Mouse (Mus musculus): ENCODE measurements at regions not wholly inside any gene's neighbourhood (a gene's known extent, or its start where the extent isn't known, plus 50 kb on each side); places are given as distances from the start of the nearest gene placed in this dataset.
"Not testable (repeated sequence)": the region's sequence is repeated elsewhere in the genome, so short reads cannot be mapped to it uniquely, and the experiment has no call there.

DNA sequence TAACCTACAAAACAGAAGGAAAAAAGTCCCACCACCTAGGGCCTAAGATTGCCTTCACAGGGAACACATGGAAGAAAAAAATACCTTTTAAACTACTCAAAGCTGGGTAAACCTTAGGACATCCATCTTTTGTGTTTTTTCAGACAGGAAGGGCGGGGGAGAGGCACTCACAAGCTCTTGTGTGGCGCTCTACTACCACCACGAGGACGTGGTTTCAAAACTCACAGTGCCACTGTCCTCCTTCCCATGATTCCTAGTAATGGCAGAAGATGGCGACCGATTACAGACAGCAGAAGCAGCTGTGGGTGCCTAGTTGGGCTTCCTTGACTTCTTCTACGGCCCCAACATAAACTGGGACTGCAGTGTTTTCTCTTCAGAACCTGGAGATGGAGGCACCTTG, 179.3 kb upstream of the Olfr1324 start:
- no peaks in the 10 kb centered on the region for H3K9me3 ChIP-seq (replicated peaks; ENCODE audit: control insufficient read depth, low read length)
- no peaks in the 10 kb centered on the region for H3K27me3 ChIP-seq (ENCODE audit: control insufficient read depth, insufficient read depth, low read length)
- no peaks in the 10 kb centered on the region for H3K4me1 ChIP-seq (ENCODE audit: control insufficient read depth, insufficient read depth, low read length)
- no peak overlapping the region for H3K9ac ChIP-seq (ENCODE audit: low read length)
- 66% methylated on average over 7 of the region's 7 CpGs for WGBS
- no peak for ATAC-seq (ENCODE audit: insufficient read depth, low FRiP score)
- H3K27ac ChIP-seq (ENCODE audit: low read length) = no peak overlapping the region
- no peaks in the 10 kb centered on the region for H3K36me3 ChIP-seq (ENCODE audit: control insufficient read depth, insufficient read depth, low read length)
- H3K4me3 ChIP-seq (replicated peaks; ENCODE audit: low read length) = no peak overlapping the region
- no peak overlapping the region for H3K4me2 ChIP-seq (ENCODE audit: low read depth, low read length)

DNA sequence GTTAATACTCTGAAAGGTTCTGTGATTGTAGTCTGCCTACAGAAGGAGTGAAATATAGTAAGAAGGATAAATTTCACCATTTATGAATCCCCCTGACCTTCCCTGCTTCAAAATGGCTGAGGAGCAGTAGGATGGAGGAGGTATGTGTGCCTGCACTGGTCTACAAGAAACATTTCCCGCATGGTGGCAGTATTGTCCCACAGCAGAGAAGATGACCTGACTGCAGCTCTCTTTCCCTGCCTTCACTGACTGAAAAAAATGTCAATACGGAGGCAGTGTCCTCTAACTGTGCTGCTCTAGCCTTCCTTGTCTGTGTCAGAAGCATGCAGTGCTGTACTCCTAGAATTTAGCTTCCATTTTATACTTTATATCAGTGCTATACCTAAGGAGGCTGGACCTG, 177.2 kb upstream of the Olfr1324 start:
- Histone ChIP-seq H3K4me2 (ENCODE audit: low read depth, low read length) (peak overlapping the region; percentile 31; the same call in 1 of the 2 replicates), H3K4me3 (replicated peaks; ENCODE audit: low read length) (peak overlapping the region; percentile 21; the same call in 1 of the 2 replicates)
- H3K9ac ChIP-seq (ENCODE audit: low read length); H3K27me3 ChIP-seq (ENCODE audit: control insufficient read depth, insufficient read depth, low read length); H3K36me3 ChIP-seq (ENCODE audit: control insufficient read depth, insufficient read depth, low read length); H3K4me1 ChIP-seq (ENCODE audit: control insufficient read depth, insufficient read depth, low read length); H3K9me3 ChIP-seq (replicated peaks; ENCODE audit: control insufficient read depth, low read length); H3K27ac ChIP-seq (ENCODE audit: low read length): not testable (repeated sequence)
- ATAC-seq (ENCODE audit: insufficient read depth, low FRiP score) = peak; percentile 64; the same call in 1 of the 2 replicates
- 67% methylated on average over 2 of the region's 2 CpGs for WGBS

DNA sequence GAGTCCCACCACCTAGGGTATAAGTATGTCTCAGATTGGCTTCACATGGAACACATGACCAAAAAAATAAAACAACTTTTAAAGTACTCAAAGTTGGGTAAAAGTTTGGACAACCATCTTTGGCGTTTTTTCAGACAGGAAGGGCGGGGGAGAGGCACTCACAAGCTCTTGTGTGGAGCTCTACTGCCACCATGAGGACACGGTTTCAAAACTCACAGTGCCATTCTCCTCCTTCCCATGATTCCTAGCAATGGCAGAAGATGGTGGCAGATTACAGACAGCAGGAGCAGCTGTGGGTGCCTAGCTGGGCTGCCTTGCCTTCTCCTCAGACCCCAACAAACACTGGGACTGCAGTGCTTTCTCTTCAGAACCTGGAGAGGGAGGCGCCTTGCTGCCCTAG, 176.7 kb upstream of the Olfr1324 start:
- not testable (repeated sequence) for H3K9ac ChIP-seq (ENCODE audit: low read length); H3K4me1 ChIP-seq (ENCODE audit: control insufficient read depth, insufficient read depth, low read length); H3K9me3 ChIP-seq (replicated peaks; ENCODE audit: control insufficient read depth, low read length); H3K36me3 ChIP-seq (ENCODE audit: control insufficient read depth, insufficient read depth, low read length); ATAC-seq (ENCODE audit: insufficient read depth, low FRiP score); H3K27me3 ChIP-seq (ENCODE audit: control insufficient read depth, insufficient read depth, low read length); H3K27ac ChIP-seq (ENCODE audit: low read length)
- H3K4me2 ChIP-seq (ENCODE audit: low read depth, low read length) = peak overlapping the region; percentile 31; the same call in 1 of the 2 replicates
- H3K4me3 ChIP-seq (replicated peaks; ENCODE audit: low read length) = peak overlapping the region; percentile 21; the same call in 1 of the 2 replicates
- 81% methylated on average over 4 of the region's 4 CpGs for WGBS

DNA sequence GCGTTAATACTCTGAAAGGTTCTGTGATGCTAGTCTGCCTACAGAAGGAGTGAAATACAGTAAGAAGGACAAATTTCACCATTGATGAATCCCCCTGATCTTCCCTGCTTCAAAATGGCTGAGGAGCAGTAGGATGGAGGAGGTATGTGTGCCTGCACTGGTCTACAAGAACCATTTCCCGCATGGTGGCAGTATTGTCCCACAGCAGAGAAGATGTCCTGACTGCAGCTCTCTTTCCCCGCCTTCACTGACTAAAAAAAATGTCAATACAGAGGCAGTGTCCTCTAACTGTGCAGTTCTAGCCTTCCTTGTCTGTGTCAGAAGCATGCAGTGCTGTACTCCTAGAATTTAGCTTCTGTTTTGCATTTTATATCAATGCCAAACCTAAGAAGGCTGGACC, 174.6 kb upstream of the Olfr1324 start:
- Histone ChIP-seq H3K4me2 (ENCODE audit: low read depth, low read length) (peak overlapping the region; percentile 16; the same call in 1 of the 2 replicates), H3K9ac (ENCODE audit: low read length) (0 out of 2 replicates have a peak overlapping the region, but pooled peaks have one; percentile 1), H3K4me3 (replicated peaks; ENCODE audit: low read length) (peak overlapping the region; percentile 31)
- H3K4me1 ChIP-seq (ENCODE audit: control insufficient read depth, insufficient read depth, low read length); H3K27ac ChIP-seq (ENCODE audit: low read length); H3K9me3 ChIP-seq (replicated peaks; ENCODE audit: control insufficient read depth, low read length); H3K36me3 ChIP-seq (ENCODE audit: control insufficient read depth, insufficient read depth, low read length); H3K27me3 ChIP-seq (ENCODE audit: control insufficient read depth, insufficient read depth, low read length): not testable (repeated sequence)
- WGBS = 76% methylated on average over 3 of the region's 3 CpGs
- peak; percentile 68; the same call in 1 of the 2 replicates for ATAC-seq (ENCODE audit: insufficient read depth, low FRiP score)

DNA sequence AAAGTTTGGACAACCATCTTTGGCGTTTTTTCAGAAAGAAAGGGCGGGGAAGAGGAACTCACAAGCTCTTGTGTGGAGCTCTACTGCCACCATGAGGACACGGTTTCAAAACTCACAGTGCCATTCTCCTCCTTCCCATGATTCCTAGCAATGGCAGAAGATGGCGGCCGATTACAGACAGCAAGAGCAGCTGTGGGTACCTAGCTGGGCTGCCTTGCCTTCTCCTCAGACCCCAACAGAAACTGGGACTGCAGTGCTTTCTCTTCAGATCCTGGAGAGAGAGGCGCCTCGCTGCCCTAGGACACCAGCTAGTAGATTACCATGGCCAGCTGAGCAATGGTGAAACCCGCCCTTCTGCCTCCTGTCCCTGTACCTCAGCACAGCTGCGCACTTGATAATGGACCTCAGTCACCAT, 174.2 kb upstream of the Olfr1324 start:
- peak overlapping the region; percentile 16; the same call in 1 of the 2 replicates for H3K4me2 ChIP-seq (ENCODE audit: low read depth, low read length)
- not testable (repeated sequence) for H3K27me3 ChIP-seq (ENCODE audit: control insufficient read depth, insufficient read depth, low read length); ATAC-seq (ENCODE audit: insufficient read depth, low FRiP score); H3K4me1 ChIP-seq (ENCODE audit: control insufficient read depth, insufficient read depth, low read length); H3K27ac ChIP-seq (ENCODE audit: low read length); H3K9me3 ChIP-seq (replicated peaks; ENCODE audit: control insufficient read depth, low read length); H3K36me3 ChIP-seq (ENCODE audit: control insufficient read depth, insufficient read depth, low read length)
- WGBS = 76% methylated on average over 9 of the region's 9 CpGs
- peak overlapping the region; percentile 31 for H3K4me3 ChIP-seq (replicated peaks; ENCODE audit: low read length)
- H3K9ac ChIP-seq (ENCODE audit: low read length) = 0 out of 2 replicates have a peak overlapping the region, but pooled peaks have one; percentile 1

DNA sequence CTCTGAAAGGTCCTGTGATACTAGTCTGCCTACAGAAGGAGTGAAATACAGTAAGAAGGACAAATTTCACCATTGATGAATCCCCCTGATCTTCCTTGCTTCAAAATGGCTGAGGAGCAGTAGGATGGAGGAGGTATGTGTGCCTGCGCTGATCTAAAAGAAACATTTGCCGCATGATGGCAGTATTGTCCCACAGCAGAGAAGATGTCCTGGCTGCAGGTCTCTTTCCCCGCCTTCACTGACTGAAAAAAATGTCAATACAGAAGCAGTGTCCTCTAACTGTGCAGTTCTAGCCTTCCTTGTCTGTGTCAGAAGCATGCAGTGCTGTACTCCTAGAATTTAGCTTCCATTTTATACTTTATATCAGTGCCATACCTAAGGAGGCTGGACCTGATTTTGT, 172.0 kb upstream of the Olfr1324 start:
- H3K27ac ChIP-seq (ENCODE audit: low read length); H3K36me3 ChIP-seq (ENCODE audit: control insufficient read depth, insufficient read depth, low read length); H3K27me3 ChIP-seq (ENCODE audit: control insufficient read depth, insufficient read depth, low read length); H3K4me1 ChIP-seq (ENCODE audit: control insufficient read depth, insufficient read depth, low read length); H3K9me3 ChIP-seq (replicated peaks; ENCODE audit: control insufficient read depth, low read length): not testable (repeated sequence)
- H3K9ac ChIP-seq (ENCODE audit: low read length) = peak overlapping the region; percentile 54; the same call in 1 of the 2 replicates
- ATAC-seq (ENCODE audit: insufficient read depth, low FRiP score) = peak; percentile 58; the same call in 1 of the 2 replicates
- H3K4me2 ChIP-seq (ENCODE audit: low read depth, low read length) = peak overlapping the region; percentile 29; the same call in 1 of the 2 replicates
- peak overlapping the region; percentile 34 for H3K4me3 ChIP-seq (replicated peaks; ENCODE audit: low read length)
- 66% methylated on average over 3 of the region's 3 CpGs for WGBS

DNA sequence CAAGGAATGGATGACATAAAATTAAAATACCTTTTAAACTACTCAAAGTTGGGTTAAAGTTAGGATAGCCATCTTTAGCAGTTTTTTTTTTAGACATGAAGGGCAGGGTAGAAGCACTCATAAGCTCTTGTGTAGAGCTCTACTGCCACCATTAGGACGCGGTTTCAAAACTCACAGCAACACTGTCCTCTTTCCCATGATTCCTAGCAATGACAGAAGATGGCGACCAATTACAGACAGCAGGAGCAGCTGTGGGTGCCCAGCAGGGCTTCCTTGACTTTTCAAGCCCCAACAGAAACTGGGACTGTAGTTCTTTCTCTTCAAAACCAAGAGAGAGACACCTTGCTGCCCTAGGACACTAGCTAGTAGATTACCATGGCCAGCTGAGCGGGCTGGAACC, 171.5 kb upstream of the Olfr1324 start:
- ATAC-seq (ENCODE audit: insufficient read depth, low FRiP score) = no peak
- Histone ChIP-seq H3K9me3 (replicated peaks; ENCODE audit: control insufficient read depth, low read length) (no peaks in the 10 kb centered on the region), H3K27ac (ENCODE audit: low read length) (no peak overlapping the region; the same call in 1 of the 2 replicates), H3K27me3 (ENCODE audit: control insufficient read depth, insufficient read depth, low read length) (no peaks in the 10 kb centered on the region), H3K4me2 (ENCODE audit: low read depth, low read length) (peak overlapping the region; percentile 29; the same call in 1 of the 2 replicates), H3K36me3 (ENCODE audit: control insufficient read depth, insufficient read depth, low read length) (no peaks in the 10 kb centered on the region), H3K4me3 (replicated peaks; ENCODE audit: low read length) (peak overlapping the region; percentile 34), H3K9ac (ENCODE audit: low read length) (peak overlapping the region; percentile 54; the same call in 1 of the 2 replicates), H3K4me1 (ENCODE audit: control insufficient read depth, insufficient read depth, low read length) (no peaks in the 10 kb centered on the region)
- 61% methylated on average over 4 of the region's 4 CpGs for WGBS

DNA sequence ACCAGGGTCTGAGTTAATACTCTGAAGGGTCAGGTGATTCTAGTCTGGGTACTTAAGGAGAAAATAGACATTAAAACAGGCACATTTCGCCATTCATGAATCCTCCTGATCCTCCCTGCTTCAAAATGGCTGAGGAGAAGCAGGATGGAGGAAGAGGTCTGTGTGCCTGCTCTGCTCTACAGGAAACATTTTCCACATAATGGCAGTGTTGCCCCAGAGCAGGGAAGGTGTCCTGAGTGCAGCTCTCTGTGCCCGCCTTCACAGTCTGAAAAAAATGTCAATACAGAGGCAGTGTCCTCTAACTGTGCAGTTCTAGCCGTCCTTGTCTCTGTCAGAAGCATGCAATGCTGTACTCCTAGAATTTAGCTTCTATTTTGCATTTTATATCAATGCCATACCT, 169.3 kb upstream of the Olfr1324 start:
- 78% methylated on average over 3 of the region's 3 CpGs for WGBS
- H3K9me3 ChIP-seq (replicated peaks; ENCODE audit: control insufficient read depth, low read length); H3K4me1 ChIP-seq (ENCODE audit: control insufficient read depth, insufficient read depth, low read length); H3K27me3 ChIP-seq (ENCODE audit: control insufficient read depth, insufficient read depth, low read length); H3K36me3 ChIP-seq (ENCODE audit: control insufficient read depth, insufficient read depth, low read length); ATAC-seq (ENCODE audit: insufficient read depth, low FRiP score): not testable (repeated sequence)
- Histone ChIP-seq H3K9ac (ENCODE audit: low read length) (peak overlapping the region; percentile 43; the same call in 1 of the 2 replicates), H3K27ac (ENCODE audit: low read length) (peak overlapping the region; percentile 49; the same call in 1 of the 2 replicates), H3K4me2 (ENCODE audit: low read depth, low read length) (peak overlapping the region; percentile 32; the same call in 1 of the 2 replicates), H3K4me3 (replicated peaks; ENCODE audit: low read length) (peak overlapping the region; percentile 26; the same call in 1 of the 2 replicates)

DNA sequence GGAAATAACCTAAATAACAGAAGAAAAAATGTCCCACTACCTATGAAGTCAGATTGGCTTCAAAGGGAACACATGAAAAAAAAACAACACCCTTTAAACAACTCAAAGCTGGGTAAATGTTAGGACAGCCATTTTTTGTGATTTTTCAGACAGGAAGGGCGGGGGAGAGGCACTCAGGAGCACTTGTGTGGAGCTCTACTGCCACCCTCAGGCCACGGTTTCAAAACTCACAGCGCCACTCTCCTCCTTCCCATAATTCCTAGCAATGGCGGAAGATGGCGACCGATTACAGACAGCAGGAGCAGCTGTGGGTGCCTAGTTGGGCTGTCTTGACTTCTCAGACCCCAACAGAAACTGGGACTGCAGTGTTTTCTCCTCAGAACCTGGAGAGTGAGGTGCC, 168.8 kb upstream of the Olfr1324 start:
- peak overlapping the region; percentile 43; the same call in 1 of the 2 replicates for H3K9ac ChIP-seq (ENCODE audit: low read length)
- 59% methylated on average over 6 of the region's 6 CpGs for WGBS
- H3K4me1 ChIP-seq (ENCODE audit: control insufficient read depth, insufficient read depth, low read length) = no peaks in the 10 kb centered on the region
- peak overlapping the region; percentile 49; the same call in 1 of the 2 replicates for H3K27ac ChIP-seq (ENCODE audit: low read length)
- no peaks in the 10 kb centered on the region for H3K27me3 ChIP-seq (ENCODE audit: control insufficient read depth, insufficient read depth, low read length)
- peak; percentile 33; the same call in 1 of the 2 replicates for ATAC-seq (ENCODE audit: insufficient read depth, low FRiP score)
- H3K9me3 ChIP-seq (replicated peaks; ENCODE audit: control insufficient read depth, low read length) = no peaks in the 10 kb centered on the region
- H3K4me2 ChIP-seq (ENCODE audit: low read depth, low read length) = peak overlapping the region; percentile 32
- H3K36me3 ChIP-seq (ENCODE audit: control insufficient read depth, insufficient read depth, low read length) = no peaks in the 10 kb centered on the region
- H3K4me3 ChIP-seq (replicated peaks; ENCODE audit: low read length) = peak overlapping the region; percentile 26
